Mouse (Mus musculus): ENCODE measurements at regions not wholly inside any gene's neighbourhood (a gene's known extent, or its start where the extent isn't known, plus 50 kb on each side); places are given as distances from the start of the nearest gene placed in this dataset.
A peak's percentile ranks its signal among the peaks of the same experiment; 100 is the strongest.

- DNase-seq (ENCODE audit: low spot score), result peak; percentile 69
Observed at GRCm38 (mm10) chr17:83276000-83276891, 61.2 kb downstream of the Pkdcc start.

GRCm38 (mm10) chr17:83277117-83277947 lies 62.2 kb downstream of the Pkdcc start:
- DNase-seq (ENCODE audit: low spot score), result no peak

DNA sequence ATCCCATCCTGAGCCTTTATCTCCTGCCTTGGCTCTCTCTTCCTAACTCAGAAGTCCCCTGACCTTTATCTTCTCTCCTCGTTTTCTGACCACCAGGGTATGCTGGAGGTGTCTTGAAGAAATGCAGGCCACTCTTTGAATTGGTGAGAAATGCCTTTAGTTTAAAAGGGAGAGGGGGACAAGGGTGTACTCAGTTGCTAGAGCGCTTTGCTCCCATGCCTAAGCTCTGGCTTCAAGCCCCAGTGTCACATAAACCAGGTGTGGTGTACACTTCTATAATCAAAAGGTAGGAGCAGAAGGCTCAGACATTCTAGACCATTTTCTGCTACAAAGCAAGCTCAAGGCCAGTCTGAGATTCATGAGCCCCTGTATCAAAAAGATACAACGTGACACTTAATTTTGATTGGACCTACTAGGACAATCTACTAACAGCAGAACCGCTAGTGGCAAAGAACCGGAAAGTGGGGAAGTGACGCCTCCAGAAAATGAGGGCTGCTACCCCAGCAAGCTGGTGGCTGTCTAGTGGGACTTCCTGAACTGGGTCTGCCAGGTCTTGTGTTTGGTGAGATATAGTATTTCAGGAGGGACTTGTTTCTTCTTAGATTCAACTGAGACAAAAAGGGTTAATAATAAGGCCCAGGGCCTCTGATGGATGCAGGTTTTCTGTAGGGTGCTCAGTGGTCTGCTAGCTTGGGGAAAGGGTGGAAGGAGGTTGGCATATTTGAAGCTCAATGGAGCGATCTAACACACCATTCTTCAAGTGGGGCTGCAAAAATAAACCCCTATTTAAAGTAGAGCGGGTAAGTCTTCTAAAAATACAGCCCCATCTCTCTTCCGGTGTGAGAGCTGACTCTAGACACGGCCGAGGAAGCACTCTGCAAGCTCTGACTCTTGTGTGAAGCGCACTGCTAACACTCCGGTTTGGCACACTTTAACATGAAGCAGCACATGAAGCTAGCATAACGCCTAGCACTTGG lies 63.1 kb downstream of the Pkdcc start:
- DNase-seq (ENCODE audit: low spot score), result no peak

DNA sequence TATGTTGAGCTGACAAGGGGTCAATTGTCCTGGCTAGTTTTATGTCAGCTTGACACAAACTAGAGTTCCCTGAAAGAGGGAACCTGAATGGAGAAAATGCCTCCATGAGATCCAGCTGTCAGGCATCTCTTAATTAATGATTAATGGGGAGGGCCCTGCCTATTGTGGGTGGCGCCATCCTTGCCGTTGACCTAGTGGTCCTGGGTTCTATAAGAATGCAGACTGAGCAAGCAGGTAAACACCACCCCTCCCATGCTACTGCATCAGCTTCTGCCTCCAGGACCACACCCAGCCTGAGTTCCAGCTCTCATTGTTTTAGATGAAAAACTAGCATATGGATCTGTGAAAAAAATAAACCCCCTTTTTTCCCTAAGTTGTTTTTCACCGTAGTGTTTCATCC lies 67.4 kb upstream of the Eml4 start:
- DNase-seq (ENCODE audit: low spot score), result no peak

DNA sequence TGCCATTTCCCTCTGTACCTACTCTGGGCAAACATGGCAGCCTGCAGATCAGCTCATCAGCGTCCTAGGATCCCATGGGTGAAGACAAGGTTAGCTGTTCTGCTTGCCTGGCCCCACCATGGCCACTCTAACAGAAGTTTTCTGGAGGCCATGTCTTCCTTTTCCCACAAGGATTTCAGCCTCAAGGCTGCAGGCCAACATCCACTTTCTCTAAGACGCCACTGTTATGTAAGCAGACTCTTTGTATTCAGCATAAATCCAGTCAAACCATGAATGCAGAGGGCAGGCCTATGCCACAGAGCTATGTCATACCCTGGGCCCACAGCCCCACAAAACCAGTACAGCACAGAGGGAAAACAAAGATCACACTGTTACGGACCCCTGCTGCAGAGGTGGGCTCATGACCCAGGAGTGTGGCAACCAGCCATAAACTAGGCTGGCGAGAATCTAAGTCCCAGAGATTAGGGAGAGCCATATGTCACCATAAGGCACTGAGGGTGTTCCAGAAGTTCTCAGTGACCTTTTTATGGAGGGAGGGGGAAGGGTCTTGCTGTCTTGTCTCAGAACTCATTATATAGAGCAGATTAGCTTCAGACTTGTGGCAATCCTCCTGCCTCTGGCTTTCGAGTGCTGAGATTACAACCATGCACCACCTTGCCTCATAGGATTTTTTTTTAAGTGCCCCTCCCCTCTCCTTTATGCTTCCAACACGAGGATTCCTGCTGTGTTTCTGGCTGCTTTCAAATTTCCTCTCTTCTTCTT lies 63.2 kb upstream of the Eml4 start:
- DNase-seq (ENCODE audit: low spot score), result no peak

- no peak for DNase-seq (ENCODE audit: low spot score)
Observed at GRCm38 (mm10) chr17:83288143-83288492, 62.6 kb upstream of the Eml4 start.

DNA sequence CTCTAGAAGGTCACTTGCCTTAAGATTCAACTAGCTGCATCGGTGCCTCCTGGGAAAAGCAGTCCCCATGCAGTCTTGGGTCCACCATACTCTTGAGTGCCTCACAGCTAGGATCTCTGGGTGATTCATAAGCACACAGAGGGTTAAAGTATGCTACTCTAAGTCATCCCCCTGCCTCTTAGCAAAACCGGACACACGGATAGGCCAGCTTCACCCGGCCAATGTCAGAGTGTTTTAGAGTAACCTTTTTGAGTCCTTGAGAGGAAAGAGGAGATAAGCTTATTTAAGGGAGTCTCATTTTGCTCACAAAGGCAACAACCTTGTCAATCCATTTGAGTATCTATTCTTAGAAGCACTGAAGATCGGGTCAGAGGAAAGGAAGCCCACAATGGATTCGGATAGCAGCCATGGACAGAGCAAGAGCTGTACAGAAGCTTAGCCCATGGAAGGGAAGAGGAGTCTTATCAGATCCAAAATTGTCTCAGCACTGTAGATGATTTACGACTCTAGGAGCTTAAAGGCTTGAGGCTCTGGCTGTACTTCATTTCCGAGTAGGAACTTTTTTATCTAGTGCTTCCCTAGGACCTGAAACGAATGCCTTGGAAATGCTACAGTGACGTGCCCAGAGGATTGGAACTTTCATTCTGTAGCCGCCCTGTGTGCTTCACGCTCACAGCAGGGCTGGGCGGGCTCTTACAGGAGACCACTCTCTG lies 55.0 kb upstream of the Eml4 start:
- no peak for DNase-seq (ENCODE audit: low spot score)

GRCm38 (mm10) chr17:83297379-83298121 lies 53.2 kb upstream of the Eml4 start:
- no peak for DNase-seq (ENCODE audit: low spot score)
